Mouse (Mus musculus) frontal cortex, adult 2 months (tissue): Measurements from ENCODE around the gene Fgfr3. TPM values are rescaled to one million over a fixed set of nuclear protein-coding genes. Genes with fewer than 3 reads are reported as not detected.

Source experiments
- DNase-seq, 2 experiments: peaks; one replicate each; pipeline ENCODE4 v3.0.0; 2022; ENCODE audit warnings: low spot score in 1 of 2; ENCODE audit errors: extremely low spot score in 1 of 2
- polyA plus RNA-seq: library from polyadenylated mRNA; depleted of rRNA; stranded (reverse); fragments of >200 nt; gene quantifications from 2 replicates; pipeline ENCODE4 v1.2.3, GENCODE M21; 2012; rRNA removed

Fgfr3 gene
- polyA plus RNA-seq, 1 experiment = 135 TPM

DNA sequence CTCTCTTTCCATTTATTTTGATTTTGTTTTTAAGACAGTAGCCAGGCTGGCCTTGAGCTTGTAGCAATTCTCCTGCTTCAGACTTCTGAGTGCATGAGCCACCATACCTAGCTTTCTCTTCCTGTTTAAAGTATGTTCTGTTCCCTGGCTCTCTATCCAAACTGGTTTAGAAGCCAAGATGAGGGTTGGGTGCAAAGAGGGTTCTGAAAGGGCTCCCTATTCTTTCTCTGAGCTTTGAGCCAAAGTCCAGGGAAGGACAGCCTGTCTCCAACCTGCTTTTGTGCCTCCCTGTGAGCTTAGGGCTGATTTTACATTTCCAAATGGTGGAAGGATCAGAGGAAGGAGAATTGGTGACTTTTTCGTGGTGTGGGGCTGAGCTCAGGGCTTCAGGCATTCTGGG lies 5.4 kb downstream of the Fgfr3 start:
- no peak for DNase-seq

GRCm38 (mm10) chr5:33728841-33729240 lies 7.4 kb downstream of the Fgfr3 start:
- no peak for DNase-seq

GRCm38 (mm10) chr5:33730516-33730915 lies 9.0 kb downstream of the Fgfr3 start:
- DNase-seq = no peak

DNA sequence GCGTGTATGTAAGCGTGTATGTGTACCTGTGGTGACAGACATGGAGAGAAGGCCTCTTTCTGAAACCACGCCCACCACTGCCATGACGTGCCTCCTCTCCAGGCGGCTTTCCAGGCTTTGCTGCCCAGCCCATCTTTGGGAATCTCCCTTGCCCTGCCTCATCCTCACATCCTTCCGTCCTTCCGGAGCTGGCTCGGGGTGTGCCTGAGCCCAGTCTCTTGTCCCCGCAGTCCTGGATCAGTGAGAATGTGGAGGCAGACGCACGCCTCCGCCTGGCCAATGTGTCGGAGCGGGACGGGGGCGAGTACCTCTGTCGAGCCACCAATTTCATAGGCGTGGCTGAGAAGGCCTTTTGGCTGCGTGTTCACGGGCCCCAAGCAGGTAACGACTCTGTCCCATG lies 9.6 kb downstream of the Fgfr3 start:
- DNase-seq = peak in 1 of 2 experiments; percentile 26

DNA sequence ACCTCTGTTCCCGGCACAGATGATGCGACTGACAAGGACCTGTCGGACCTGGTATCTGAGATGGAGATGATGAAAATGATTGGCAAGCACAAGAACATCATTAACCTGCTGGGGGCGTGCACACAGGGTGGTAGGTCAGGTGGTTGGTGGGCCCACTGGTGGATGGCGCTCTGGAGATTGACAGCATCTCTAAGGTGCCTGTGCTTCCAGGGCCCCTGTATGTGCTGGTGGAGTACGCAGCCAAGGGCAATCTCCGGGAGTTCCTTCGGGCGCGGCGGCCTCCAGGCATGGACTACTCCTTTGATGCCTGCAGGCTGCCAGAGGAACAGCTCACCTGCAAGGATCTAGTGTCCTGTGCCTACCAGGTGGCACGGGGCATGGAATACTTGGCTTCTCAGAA lies 12.4 kb downstream of the Fgfr3 start:
- no peak for DNase-seq

- DNase-seq = no peak
Measured at GRCm38 (mm10) chr5:33735412-33736092, 14.1 kb downstream of the Fgfr3 start.

DNA sequence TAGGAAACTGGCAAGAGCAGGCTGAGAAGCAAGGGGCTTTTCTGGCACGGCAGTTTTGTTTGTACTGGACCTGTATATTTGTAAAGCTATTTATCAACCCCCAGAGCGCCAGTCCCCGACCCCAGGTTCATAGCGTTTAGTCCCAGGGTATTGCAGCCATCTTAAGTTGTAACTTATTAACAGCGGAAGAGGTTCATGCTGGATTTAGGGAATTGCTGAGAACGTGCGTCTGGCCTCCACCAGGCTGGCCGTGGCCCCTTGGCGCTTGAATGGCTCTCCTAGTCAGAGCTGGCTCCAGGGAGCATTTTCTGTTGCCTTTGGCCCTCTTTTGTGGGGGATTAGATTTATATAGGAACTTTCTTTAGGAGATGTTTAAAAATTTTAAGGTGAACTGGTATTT lies 14.8 kb downstream of the Fgfr3 start:
- DNase-seq = no peak

DNA sequence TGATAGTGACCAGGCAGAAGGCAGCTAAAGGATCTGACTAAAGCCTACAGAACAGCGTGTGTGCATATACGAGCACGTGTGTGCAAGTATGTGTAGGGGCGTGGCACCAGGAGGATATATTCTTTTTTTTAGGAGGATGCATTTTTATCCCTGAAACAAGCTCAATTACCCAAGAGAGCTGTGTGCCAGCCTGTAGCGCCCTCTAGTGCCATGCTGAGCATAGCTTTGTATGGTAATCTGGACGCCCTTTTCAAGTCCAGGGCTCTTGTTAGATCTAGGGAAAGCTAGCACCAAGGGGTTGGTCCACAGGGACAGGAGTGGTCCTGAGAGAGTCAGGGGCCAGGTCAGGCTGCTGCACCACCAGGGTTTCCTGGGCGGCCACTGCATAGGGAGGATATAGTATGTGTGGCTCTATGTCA lies 16.4 kb downstream of the Fgfr3 start:
- DNase-seq = peak; percentile 49 to 86

DNA sequence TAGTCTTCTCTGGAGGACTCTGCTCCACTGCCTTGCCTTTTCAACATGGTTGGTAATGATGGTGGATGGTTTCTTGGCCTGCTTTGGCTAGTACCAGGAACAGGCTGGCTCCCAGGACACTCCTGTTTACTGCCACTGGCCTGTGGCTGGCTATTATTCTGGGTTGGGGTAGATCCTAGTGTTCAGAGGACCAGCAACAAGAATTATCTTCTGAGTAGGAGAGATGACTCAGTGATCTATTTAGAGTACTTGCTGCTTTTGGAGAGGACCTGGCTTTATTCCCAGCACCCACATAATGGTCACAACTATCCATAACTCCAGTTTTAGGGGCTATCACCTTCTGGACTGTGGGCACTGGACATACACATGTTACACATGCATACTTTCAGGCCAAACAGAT lies 16.9 kb downstream of the Fgfr3 start:
- peak in 1 of 2 experiments; percentile 25 for DNase-seq

DNA sequence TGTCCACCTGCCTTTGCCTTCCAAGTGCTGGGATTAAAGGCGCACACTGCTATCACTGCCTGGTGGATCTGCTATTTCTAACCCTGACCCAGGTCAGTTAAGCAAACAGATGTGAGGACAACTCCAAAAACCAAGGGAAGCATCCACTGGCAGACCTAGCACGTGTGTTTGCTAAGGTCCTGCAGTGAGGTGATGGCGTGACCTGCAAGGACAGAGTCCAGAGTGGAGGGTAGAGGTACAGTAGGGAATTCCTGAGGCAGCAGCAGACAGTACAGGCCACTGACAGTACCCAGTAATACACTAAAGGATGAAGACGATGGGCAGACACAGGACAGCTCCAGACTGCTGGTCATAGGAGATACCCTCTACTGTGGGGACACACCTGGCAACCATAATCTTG lies 19.1 kb downstream of the Fgfr3 start:
- no peak for DNase-seq

GRCm38 (mm10) chr5:33743481-33743880 lies 22.0 kb downstream of the Fgfr3 start:
- no peak for DNase-seq

- no peak for DNase-seq
Measured at GRCm38 (mm10) chr5:33777195-33777594, 55.7 kb downstream of the Fgfr3 start.

- no peak for DNase-seq
Measured at GRCm38 (mm10) chr5:33781964-33782344, 60.5 kb downstream of the Fgfr3 start.

DNA sequence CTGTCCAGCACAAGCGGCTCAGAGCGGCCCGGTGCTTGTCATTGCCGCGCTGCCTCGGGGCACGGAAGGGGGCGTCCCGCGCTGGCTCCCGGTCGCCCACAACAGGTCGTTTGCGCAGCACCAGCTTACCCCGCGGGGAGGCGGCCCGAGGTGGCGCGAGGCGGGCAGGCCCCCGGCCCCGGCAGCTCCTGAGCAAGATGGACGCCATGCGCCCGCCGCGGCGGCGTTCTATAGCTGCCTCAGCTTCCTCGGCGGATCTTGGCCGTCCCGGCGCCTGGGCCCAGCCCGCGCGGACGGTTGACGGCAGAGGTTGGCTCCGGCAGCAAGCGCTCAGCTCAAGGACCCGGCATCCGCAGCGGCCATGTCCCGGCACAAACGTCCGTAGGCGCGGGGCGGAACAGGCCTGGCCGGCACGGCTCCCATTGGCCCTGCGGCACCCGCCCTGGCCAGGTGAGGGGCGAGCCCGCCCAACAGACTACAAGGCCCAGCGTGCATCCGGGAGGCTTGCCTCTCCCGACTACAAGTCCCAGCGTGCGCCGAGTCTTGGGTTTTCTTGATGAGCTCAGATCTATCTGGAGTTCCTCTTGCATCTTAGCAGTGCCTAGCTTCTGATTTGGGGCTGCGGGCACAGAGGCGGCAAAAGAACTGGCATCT lies 61.0 kb downstream of the Fgfr3 start, which contains the start of gene Letm1:
Gene Letm1, minus strand, starts transcription at position 473 of the 654 bp plus-strand sequence.
- DNase-seq = peak; percentile 96 to 97

DNA sequence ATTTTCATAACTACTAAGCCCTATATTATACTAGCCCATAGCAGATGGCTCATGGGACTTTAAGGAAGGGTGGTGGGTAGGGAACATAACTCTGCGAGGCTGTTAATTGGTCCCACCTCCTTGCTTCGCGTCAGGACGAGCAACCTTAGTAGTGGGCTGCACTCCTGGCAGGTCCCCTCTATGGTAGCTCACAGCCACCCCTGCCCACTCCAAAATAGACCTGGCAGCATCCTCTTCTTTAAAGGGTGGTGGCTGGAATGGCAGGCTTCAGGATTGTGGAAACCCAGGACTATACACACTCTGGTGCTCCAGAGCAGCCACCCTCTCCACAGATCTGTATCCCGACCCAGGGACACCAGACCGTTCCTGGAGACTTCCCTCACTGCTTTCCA lies 61.5 kb downstream of the Fgfr3 start:
- peak in 1 of 2 experiments; percentile 17 for DNase-seq

Other genes with a start within 250 kb of the Fgfr3 start
- 18.8 and 20.1 TPM in 2 replicates for gene Fam53a, start 92.0 kb upstream of the Fgfr3 start, polyA plus RNA-seq
- gene Gm9903, start 91.7 kb upstream of the Fgfr3 start, polyA plus RNA-seq = 0.61 and 0.72 TPM in 2 replicates
- 28.0 and 30.8 TPM in 2 replicates for gene Slbp, start 69.1 kb upstream of the Fgfr3 start, polyA plus RNA-seq
- gene Tacc3, start 63.5 kb upstream of the Fgfr3 start, polyA plus RNA-seq = 8.4 and 9.1 TPM in 2 replicates
- 34.8 and 36.3 TPM in 2 replicates for gene Tmem129, start 63.3 kb upstream of the Fgfr3 start, polyA plus RNA-seq
- gene Letm1, start 61.1 kb downstream of the Fgfr3 start, polyA plus RNA-seq = 51.1 and 56.2 TPM in 2 replicates
- gene Nsd2, start 99.1 kb downstream of the Fgfr3 start, polyA plus RNA-seq = 45.4 and 46.9 TPM in 2 replicates
- gene Nelfa, start 214.7 kb downstream of the Fgfr3 start, polyA plus RNA-seq = 29.9 and 33.4 TPM in 2 replicates